Mouse (Mus musculus) lung, postnatal 0 days (tissue): Measurements from ENCODE around the gene Lhfpl2. TPM values are rescaled to one million over a fixed set of nuclear protein-coding genes. Genes with fewer than 3 reads are reported as not detected.

ENCODE experiments used
- ATAC-seq: fragments of 200-750 bp; cut with Nextera tagmentation; 2 replicates; pipeline ENCODE4 v1.8.0; 2017; ENCODE audit warnings: moderate library complexity
- DNase-seq: peaks from one replicate; pipeline ENCODE4 v3.0.0-alpha.2; 2016; ENCODE audit warnings: low spot score
- H3K27ac ChIP-seq: fragments of 300-500 bp; sonication (generic); 2 replicates; pipeline ENCODE4 v1.5.1; 2014; ENCODE audit warnings: antibody characterized with exemption, mild to moderate bottlenecking, low read length, mixed read lengths
- H3K27me3 ChIP-seq: fragments of 300-500 bp; sonication (generic); replicated peaks from 2 replicates; pipeline ENCODE4 v1.6.1; 2014; ENCODE audit warnings: low read length, mixed read lengths; ENCODE audit not compliant: insufficient read depth
- H3K36me3 ChIP-seq: fragments of 300-500 bp; sonication (generic); 2 replicates; pipeline ENCODE4 v1.6.1; 2014; ENCODE audit warnings: low read length, mixed read lengths; ENCODE audit not compliant: insufficient read depth
- H3K4me1 ChIP-seq: fragments of 300-500 bp; sonication (generic); 2 replicates; pipeline ENCODE4 v1.6.1; 2014; ENCODE audit warnings: antibody characterized with exemption, low read depth, low read length, mixed read lengths; ENCODE audit not compliant: insufficient read depth
- H3K4me2 ChIP-seq: fragments of 300-500 bp; sonication (generic); replicated peaks from 2 replicates; pipeline ENCODE4 v1.6.1; 2014; ENCODE audit warnings: low read depth, mild to moderate bottlenecking, low read length, moderate library complexity, mixed read lengths
- H3K4me3 ChIP-seq: fragments of 300-500 bp; sonication (generic); 2 replicates; pipeline ENCODE4 v1.5.1; 2014; ENCODE audit warnings: low read depth, low read length
- H3K9ac ChIP-seq: fragments of 300-500 bp; sonication (generic); replicated peaks from 2 replicates; pipeline ENCODE4 v1.6.1; 2014; ENCODE audit warnings: low read depth, mild to moderate bottlenecking
- H3K9me3 ChIP-seq: fragments of 300-500 bp; sonication (generic); 2 replicates; pipeline ENCODE4 v1.6.1; 2016; ENCODE audit warnings: low read length, mixed read lengths
- CTCF ChIP-seq: IDR thresholded peaks from 2 replicates; pipeline ENCODE4 v1.5.1; 2016; ENCODE audit warnings: antibody characterized with exemption, mild to moderate bottlenecking
- EP300 ChIP-seq: IDR thresholded peaks from 2 replicates; pipeline ENCODE4 v1.6.1; 2016; ENCODE audit warnings: antibody characterized with exemption, mild to moderate bottlenecking, control low read depth
- WGBS: fragments of 180-500 bp; shearing (Covaris S2); extraction: QIAGEN DNeasy Blood & Tissue Kit; methylation state at CpG from one replicate; pipeline ENCODE4 v1.1.7; 2014; 5-methylcytosine and 5-hydroxymethylcytosine counted together
- polyA plus RNA-seq: library from polyadenylated mRNA; unstranded; fragments of >200 nt; fragmentation: Nextera tagmentation; extraction: Ambion mirVana; gene quantifications from 2 replicates; pipeline ENCODE4 v1.2.1, GENCODE M21; 2015

The Lhfpl2 gene
- polyA plus RNA-seq, 1 experiment from 2014 or later = 19.9 TPM

GRCm38 (mm10) chr13:94037313-94038051 is 20.1 kb upstream of the Lhfpl2 start:
- no peak overlapping the region for H3K4me3 ChIP-seq
- WGBS = 26% methylated on average over 6 of the region's 6 CpGs
- peak overlapping the region; percentile 45 for H3K27ac ChIP-seq
- peak; percentile 72 for ATAC-seq
- peak; percentile 29; the same call in 1 of the 2 replicates for TF ChIP-seq EP300
- no peak for TF ChIP-seq CTCF
- no peaks in the 10 kb centered on the region for H3K9me3 ChIP-seq
- H3K9ac ChIP-seq = no peak overlapping the region
- peaks cover 8% of the 10 kb centered on the region; the same call in 1 of the 2 replicates for H3K4me1 ChIP-seq
- no peak overlapping the region for H3K4me2 ChIP-seq
- no peaks in the 10 kb centered on the region for H3K36me3 ChIP-seq
- peak; percentile 53 for DNase-seq
- no peaks in the 10 kb centered on the region for H3K27me3 ChIP-seq

GRCm38 (mm10) chr13:94038052-94038340 is 19.6 kb upstream of the Lhfpl2 start:
- no peak overlapping the region for H3K4me2 ChIP-seq
- WGBS = 8% methylated on average over 2 of the region's 2 CpGs
- H3K4me3 ChIP-seq = no peak overlapping the region
- H3K27ac ChIP-seq = peak overlapping the region; percentile 45
- no peaks in the 10 kb centered on the region for H3K36me3 ChIP-seq
- no peaks in the 10 kb centered on the region for H3K9me3 ChIP-seq
- ATAC-seq (no peak), DNase-seq (no peak)
- no peaks in the 10 kb centered on the region for H3K27me3 ChIP-seq
- H3K9ac ChIP-seq = no peak overlapping the region
- H3K4me1 ChIP-seq = peaks cover 8% of the 10 kb centered on the region; the same call in 1 of the 2 replicates
- no peak for TF ChIP-seq CTCF
- no peak for TF ChIP-seq EP300

DNA sequence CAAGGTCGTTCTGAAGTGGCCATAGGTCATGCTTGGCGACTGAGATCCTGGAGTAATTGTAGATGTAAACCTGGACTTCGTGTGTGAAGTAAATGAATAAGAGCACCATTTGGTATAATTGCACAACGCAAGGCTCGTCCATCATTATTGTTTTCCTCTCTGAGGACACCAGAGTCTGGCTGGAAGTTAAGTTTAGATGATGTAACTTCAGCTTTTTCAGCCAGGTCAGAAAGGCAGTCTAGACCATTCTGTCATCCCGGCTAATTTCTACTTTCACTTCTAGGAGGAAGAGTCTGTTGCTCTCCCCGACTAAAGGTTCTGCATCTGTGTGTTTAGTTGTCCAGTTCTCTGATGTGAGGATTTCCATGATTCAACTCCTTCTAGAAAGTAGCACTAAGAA is 7.6 kb upstream of the Lhfpl2 start:
- H3K27me3 ChIP-seq = no peaks in the 10 kb centered on the region
- no peaks in the 10 kb centered on the region for H3K4me1 ChIP-seq
- DNase-seq = peak; percentile 72
- H3K9ac ChIP-seq = no peak overlapping the region
- H3K4me2 ChIP-seq = no peak overlapping the region
- no peaks in the 10 kb centered on the region for H3K36me3 ChIP-seq
- ATAC-seq = peak; percentile 44; the same call in 1 of the 2 replicates
- H3K4me3 ChIP-seq = no peak overlapping the region
- TF ChIP-seq EP300 = no peak
- TF ChIP-seq CTCF = no peak
- no peak overlapping the region for H3K27ac ChIP-seq
- WGBS = 24% methylated on average over 7 of the region's 7 CpGs
- H3K9me3 ChIP-seq = no peaks in the 10 kb centered on the region

- Histone ChIP-seq H3K4me1 (no peaks in the 10 kb centered on the region), H3K9me3 (no peaks in the 10 kb centered on the region), H3K4me2 (no peak overlapping the region), H3K27me3 (no peaks in the 10 kb centered on the region), H3K27ac (no peak overlapping the region), H3K9ac (no peak overlapping the region), H3K36me3 (no peaks in the 10 kb centered on the region), H3K4me3 (no peak overlapping the region)
- DNase-seq = no peak
- WGBS = 96% methylated on average over 3 of the region's 3 CpGs
- TF ChIP-seq EP300 = no peak
- no peak for TF ChIP-seq CTCF
- no peak for ATAC-seq
These were observed 6.8 kb upstream of the Lhfpl2 start for GRCm38 (mm10) chr13:94050782-94051181.

GRCm38 (mm10) chr13:94057036-94057562 is 497 bp upstream of the Lhfpl2 start:
- no peaks in the 10 kb centered on the region for H3K36me3 ChIP-seq
- H3K4me3 ChIP-seq = peak overlapping the region; percentile 82
- peak overlapping the region; percentile 99 for H3K4me2 ChIP-seq
- H3K27ac ChIP-seq = peak overlapping the region; percentile 58; the same call in 1 of the 2 replicates
- WGBS = 5% methylated on average over 17 of the region's 17 CpGs
- ATAC-seq (no peak), DNase-seq (no peak)
- no peak for TF ChIP-seq CTCF
- no peak for TF ChIP-seq EP300
- peaks cover 5% of the 10 kb centered on the region for H3K4me1 ChIP-seq
- H3K9ac ChIP-seq = peak overlapping the region; percentile 69; the same call in 1 of the 2 replicates
- no peaks in the 10 kb centered on the region for H3K9me3 ChIP-seq
- no peaks in the 10 kb centered on the region for H3K27me3 ChIP-seq

- peak overlapping the region; percentile 82 for H3K4me3 ChIP-seq
- H3K36me3 ChIP-seq = no peaks in the 10 kb centered on the region
- H3K4me2 ChIP-seq = peak overlapping the region; percentile 99
- H3K9me3 ChIP-seq = no peaks in the 10 kb centered on the region
- peaks cover 13% of the 10 kb centered on the region for H3K4me1 ChIP-seq
- no peak overlapping the region for H3K27ac ChIP-seq
- 0 out of 2 replicates have a peak overlapping the region, but pooled peaks have one; percentile 69 for H3K9ac ChIP-seq
- H3K27me3 ChIP-seq = no peaks in the 10 kb centered on the region
- DNase-seq (no peak), ATAC-seq (no peak)
- WGBS = 39% methylated on average over 6 of the region's 6 CpGs
- TF ChIP-seq CTCF (no peak), EP300 (no peak)
These were observed 1.1 kb downstream of the Lhfpl2 start for GRCm38 (mm10) chr13:94058642-94059222.
